Mouse (Mus musculus) liver, embryonic 11.5 days (tissue): ENCODE results near the gene Golga7b. TPM values are rescaled to one million over a fixed set of nuclear protein-coding genes. Genes with fewer than 3 reads are reported as not detected.

ENCODE experiments used
- ATAC-seq: fragments of 200-750 bp; cut with Nextera tagmentation; replicated peaks from 2 replicates; pipeline ENCODE4 v1.8.0; 2017; ENCODE audit warnings: moderate number of reproducible peaks, mild to moderate bottlenecking, moderate TSS enrichment, moderate library complexity; ENCODE audit not compliant: low FRiP score
- DNase-seq: peaks from one replicate; pipeline ENCODE4 v3.0.0-alpha.2; 2017; ENCODE audit warnings: low spot score
- H3K27ac ChIP-seq: fragments of 300-500 bp; sonication (generic); 2 replicates; pipeline ENCODE4 v1.5.1; 2014; ENCODE audit warnings: mild to moderate bottlenecking, low read depth, low read length, control low read depth
- H3K27me3 ChIP-seq: fragments of 300-500 bp; sonication (generic); replicated peaks from 2 replicates; pipeline ENCODE4 v1.6.1; 2014; ENCODE audit warnings: low read length, mixed read lengths; ENCODE audit not compliant: control insufficient read depth, insufficient read depth
- H3K36me3 ChIP-seq: fragments of 300-500 bp; sonication (generic); 2 replicates; pipeline ENCODE4 v1.6.1; 2014; ENCODE audit warnings: mild to moderate bottlenecking, low read length, moderate library complexity, mixed read lengths; ENCODE audit not compliant: control insufficient read depth, insufficient read depth
- H3K4me1 ChIP-seq: fragments of 300-500 bp; sonication (generic); replicated peaks from 2 replicates; pipeline ENCODE4 v1.6.1; 2014; ENCODE audit warnings: low read length, mixed read lengths; ENCODE audit not compliant: control insufficient read depth, insufficient read depth
- H3K4me2 ChIP-seq: fragments of 300-500 bp; sonication (generic); 2 replicates; pipeline ENCODE4 v1.6.1; 2014; ENCODE audit warnings: mild to moderate bottlenecking, control low read depth, moderate library complexity
- H3K4me3 ChIP-seq: fragments of 300-500 bp; sonication (generic); 2 replicates; pipeline ENCODE4 v1.5.1; 2014; ENCODE audit warnings: low read depth, low read length, control low read depth
- H3K9ac ChIP-seq: fragments of 300-500 bp; sonication (generic); 2 replicates; pipeline ENCODE4 v1.6.1; 2014; ENCODE audit warnings: low read depth, low read length, control low read depth
- H3K9me3 ChIP-seq: fragments of 300-500 bp; sonication (generic); 2 replicates; pipeline ENCODE4 v1.6.1; 2016; ENCODE audit warnings: low read length, inconsistent platforms, mixed read lengths; ENCODE audit not compliant: control insufficient read depth
- WGBS: fragments of 180-500 bp; shearing (Covaris S2); extraction: QIAGEN DNeasy Blood & Tissue Kit; methylation state at CpG from one replicate; pipeline ENCODE4 v1.1.7; 2014; 5-methylcytosine and 5-hydroxymethylcytosine counted together
- polyA plus RNA-seq: library from polyadenylated mRNA; unstranded; fragments of >200 nt; fragmentation: Nextera tagmentation; extraction: Ambion mirVana; gene quantifications from 2 replicates; pipeline ENCODE4 v1.2.1, GENCODE M21; 2014

The Golga7b gene
- polyA plus RNA-seq, 1 experiment from 2014 or later, result not detected

DNA sequence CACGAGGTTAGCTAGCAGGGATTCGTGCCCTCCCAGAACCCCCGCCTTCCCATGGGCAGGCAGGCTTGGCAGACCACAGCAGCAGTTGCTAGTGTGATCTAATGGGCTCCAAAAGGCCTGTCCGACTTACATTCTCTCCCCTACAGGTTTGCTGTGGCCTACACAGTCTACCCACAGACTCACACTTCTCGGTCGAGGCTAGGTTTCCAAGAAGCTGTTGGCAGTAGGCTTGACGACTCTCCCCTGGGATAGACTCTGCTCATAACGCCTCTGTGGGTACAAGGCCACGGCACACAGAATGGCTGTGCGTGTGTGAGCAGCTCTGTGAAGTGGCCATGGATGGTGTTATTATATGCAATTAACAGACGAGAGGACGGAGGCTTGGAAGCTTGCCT, 9.9 kb downstream of the Golga7b start:
- H3K4me3 ChIP-seq, result no peak overlapping the region
- no peaks in the 10 kb centered on the region for H3K36me3 ChIP-seq
- 83% methylated on average over 12 of the region's 12 CpGs for WGBS
- no peaks in the 10 kb centered on the region for H3K4me1 ChIP-seq
- H3K4me2 ChIP-seq, result no peak overlapping the region
- H3K27me3 ChIP-seq, result peaks cover 22% of the 10 kb centered on the region
- H3K9me3 ChIP-seq, result no peaks in the 10 kb centered on the region
- ATAC-seq (no peak), DNase-seq (no peak)
- no peak overlapping the region for H3K9ac ChIP-seq
- no peak overlapping the region for H3K27ac ChIP-seq

DNA sequence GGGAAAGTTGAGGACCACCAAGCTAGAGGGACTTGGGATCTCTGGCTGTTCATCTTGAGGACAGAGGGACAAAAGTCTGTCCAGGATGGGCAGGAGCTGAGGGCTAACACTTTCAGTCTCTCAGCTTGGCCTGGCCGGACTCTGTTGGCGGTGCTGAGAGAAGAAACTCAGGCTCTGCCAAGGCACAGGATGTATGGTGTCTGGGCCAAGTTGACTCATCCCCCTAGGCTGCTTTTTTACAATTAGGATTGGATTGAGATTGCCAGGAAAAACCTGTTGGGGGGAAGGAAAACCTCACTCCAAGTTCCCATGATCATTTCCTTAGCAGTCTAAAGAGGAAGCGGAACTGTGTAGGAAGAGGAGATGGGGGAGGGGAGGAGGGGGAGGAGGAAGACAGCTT, 10.7 kb downstream of the Golga7b start:
- WGBS, result 72% methylated on average over 3 of the region's 3 CpGs

GRCm38 (mm10) chr19:42258596-42258995, 11.2 kb downstream of the Golga7b start:
- Histone ChIP-seq H3K4me3 (no peak overlapping the region), H3K36me3 (no peaks in the 10 kb centered on the region), H3K9ac (no peak overlapping the region), H3K9me3 (no peaks in the 10 kb centered on the region), H3K27me3 (peaks cover 18% of the 10 kb centered on the region), H3K27ac (no peak overlapping the region), H3K4me1 (no peaks in the 10 kb centered on the region), H3K4me2 (no peak overlapping the region)
- WGBS, result 58% methylated on average over 5 of the region's 5 CpGs
- no peak for ATAC-seq
- DNase-seq, result no peak

More for the DNA sequence above, 10.7 kb downstream of the Golga7b start:
- Histone ChIP-seq H3K4me2 (no peak overlapping the region), H3K36me3 (no peaks in the 10 kb centered on the region), H3K9me3 (no peaks in the 10 kb centered on the region), H3K9ac (no peak overlapping the region), H3K4me3 (no peak overlapping the region), H3K27ac (no peak overlapping the region), H3K4me1 (no peaks in the 10 kb centered on the region), H3K27me3 (peaks cover 22% of the 10 kb centered on the region)
- no peak for DNase-seq
- no peak for ATAC-seq

DNA sequence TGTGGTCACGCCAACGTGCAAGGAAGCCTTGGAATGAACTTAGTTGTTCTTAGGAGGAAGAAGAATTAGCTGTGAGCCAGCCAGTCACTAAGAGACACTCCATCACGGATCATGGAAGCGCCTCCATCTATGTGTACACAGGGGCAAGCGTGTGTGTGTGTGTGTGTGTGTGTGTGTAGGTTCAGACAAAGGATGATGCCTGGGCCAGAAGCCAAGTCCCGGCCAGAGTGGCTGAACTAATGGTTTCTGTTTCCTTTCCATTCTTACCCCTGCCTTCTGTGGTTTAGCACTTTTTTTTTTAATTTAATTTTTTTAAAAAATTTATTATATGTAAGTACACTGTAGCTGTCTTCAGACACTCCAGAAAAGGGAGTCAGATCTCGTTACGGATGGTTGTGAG, 13.1 kb downstream of the Golga7b start:
- Histone ChIP-seq H3K9me3 (no peaks in the 10 kb centered on the region), H3K27me3 (peaks cover 2% of the 10 kb centered on the region), H3K4me3 (no peak overlapping the region), H3K4me1 (no peaks in the 10 kb centered on the region), H3K36me3 (no peaks in the 10 kb centered on the region), H3K4me2 (no peak overlapping the region), H3K27ac (no peak overlapping the region), H3K9ac (no peak overlapping the region)
- ATAC-seq (no peak), DNase-seq (no peak)
- 82% methylated on average over 8 of the region's 8 CpGs for WGBS

- no peaks in the 10 kb centered on the region for H3K4me1 ChIP-seq
- H3K9me3 ChIP-seq, result no peaks in the 10 kb centered on the region
- ATAC-seq, result no peak
- no peaks in the 10 kb centered on the region for H3K36me3 ChIP-seq
- H3K27ac ChIP-seq, result no peak overlapping the region
- H3K4me3 ChIP-seq, result no peak overlapping the region
- no peak overlapping the region for H3K9ac ChIP-seq
- 41% methylated on average over 3 of the region's 3 CpGs for WGBS
- DNase-seq, result no peak
- peaks cover 6% of the 10 kb centered on the region; the same call in 1 of the 2 replicates for H3K27me3 ChIP-seq
- no peak overlapping the region for H3K4me2 ChIP-seq
These were observed 16.1 kb downstream of the Golga7b start for GRCm38 (mm10) chr19:42263524-42263923.

DNA sequence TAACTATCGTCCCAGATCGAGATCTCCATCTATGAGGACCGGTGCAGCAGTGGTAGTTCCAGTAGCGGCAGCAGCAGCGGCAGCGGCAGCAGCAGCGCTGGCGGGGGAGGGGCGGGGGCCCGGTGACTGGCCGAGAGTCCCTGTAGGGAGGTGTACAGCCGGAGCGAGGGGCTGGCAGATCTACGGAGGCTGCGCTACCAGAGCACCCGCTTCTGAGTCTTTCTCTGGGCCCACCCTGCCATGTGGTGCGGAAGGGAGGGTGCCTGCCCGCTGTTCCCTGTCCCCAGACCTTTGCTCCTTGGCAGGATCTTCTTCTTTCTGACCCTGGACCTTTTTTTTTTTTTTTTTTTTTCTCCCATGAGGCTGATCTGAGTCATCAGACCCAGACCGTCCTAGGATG, 21.0 kb downstream of the Golga7b start:
- Histone ChIP-seq H3K9ac (no peak overlapping the region), H3K4me2 (peak overlapping the region; percentile 50)

DNA sequence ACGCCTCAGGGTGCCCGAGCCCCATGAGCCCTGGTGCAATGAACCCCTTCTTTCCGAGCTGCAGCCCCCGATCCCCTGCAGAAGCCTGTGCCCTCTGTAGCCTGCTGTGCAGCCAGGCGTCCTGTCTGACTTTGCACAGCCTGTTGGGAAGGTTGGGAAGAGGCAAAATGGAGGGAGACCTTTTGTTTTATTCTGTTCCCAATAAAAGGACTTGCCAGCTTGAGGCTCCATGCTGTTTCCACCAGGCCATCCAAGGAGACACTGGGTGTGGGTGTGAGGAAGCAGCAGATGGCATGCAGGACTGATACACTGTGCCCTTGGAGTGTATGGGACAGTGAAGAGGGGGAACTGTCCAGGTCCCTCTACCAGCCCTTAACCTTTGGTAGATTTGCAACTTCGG, 22.7 kb downstream of the Golga7b start:
- Histone ChIP-seq H3K9me3 (no peaks in the 10 kb centered on the region), H3K4me2 (no peak overlapping the region), H3K36me3 (no peaks in the 10 kb centered on the region), H3K9ac (no peak overlapping the region), H3K27ac (no peak overlapping the region), H3K27me3 (peaks cover 15% of the 10 kb centered on the region; the same call in 1 of the 2 replicates), H3K4me3 (no peak overlapping the region), H3K4me1 (no peaks in the 10 kb centered on the region)
- ATAC-seq (no peak), DNase-seq (no peak)
- 57% methylated on average over 6 of the region's 6 CpGs for WGBS

More for the DNA sequence above, 21.0 kb downstream of the Golga7b start:
- WGBS, result 2% methylated on average over 19 of the region's 19 CpGs
- ATAC-seq, result no peak
- Histone ChIP-seq H3K36me3 (no peaks in the 10 kb centered on the region), H3K27ac (no peak overlapping the region), H3K9me3 (no peaks in the 10 kb centered on the region), H3K4me1 (no peaks in the 10 kb centered on the region), H3K27me3 (peaks cover 15% of the 10 kb centered on the region; the same call in 1 of the 2 replicates), H3K4me3 (peak overlapping the region; percentile 20; the same call in 1 of the 2 replicates)
- DNase-seq, result peak; percentile 37

DNA sequence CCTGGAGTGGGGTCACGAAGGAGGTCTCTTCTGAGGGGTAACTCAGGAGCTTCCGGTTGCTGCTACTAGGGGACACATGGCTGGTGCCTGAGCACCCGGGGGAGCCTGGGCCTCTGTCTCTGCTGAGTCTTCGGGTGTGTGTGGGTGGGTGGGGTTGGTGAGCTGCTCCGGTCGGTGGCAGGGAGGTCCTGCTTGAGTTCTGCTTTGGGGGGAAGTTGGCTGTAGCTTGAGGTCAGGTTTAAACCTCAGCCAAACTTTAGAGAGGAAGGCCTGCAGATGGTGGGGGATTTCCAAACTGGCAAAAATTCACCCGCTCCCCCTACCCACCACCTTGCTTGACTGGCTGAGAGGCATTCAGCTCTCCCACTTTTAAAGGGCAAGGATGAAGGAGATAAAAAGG, 23.8 kb downstream of the Golga7b start:
- no peaks in the 10 kb centered on the region for H3K9me3 ChIP-seq
- ATAC-seq, result no peak
- 74% methylated on average over 7 of the region's 7 CpGs for WGBS

More for the DNA sequence above, 23.8 kb downstream of the Golga7b start:
- Histone ChIP-seq H3K4me2 (no peak overlapping the region), H3K9ac (no peak overlapping the region), H3K4me3 (no peak overlapping the region), H3K36me3 (no peaks in the 10 kb centered on the region), H3K27ac (no peak overlapping the region), H3K27me3 (peaks cover 15% of the 10 kb centered on the region; the same call in 1 of the 2 replicates), H3K4me1 (no peaks in the 10 kb centered on the region)
- DNase-seq, result no peak
